Mouse (Mus musculus) midbrain, postnatal 0 days (tissue): ENCODE results near the gene Gm4131. TPM values are rescaled to one million over a fixed set of nuclear protein-coding genes. Genes with fewer than 3 reads are reported as not detected.

Experiments used
- ATAC-seq: fragments of 200-750 bp; cut with Nextera tagmentation; 2 replicates; pipeline ENCODE4 v1.8.0; 2017; ENCODE audit warnings: moderate number of reproducible peaks, mild to moderate bottlenecking, moderate TSS enrichment, moderate library complexity; ENCODE audit not compliant: low FRiP score
- DNase-seq: peaks from one replicate; pipeline ENCODE4 v3.0.0-alpha.2; 2015; ENCODE audit warnings: low spot score
- H3K27ac ChIP-seq: fragments of 300-500 bp; sonication (generic); 2 replicates; pipeline ENCODE4 v1.5.1; 2014; ENCODE audit warnings: low read depth, mild to moderate bottlenecking, low read length, mixed read lengths
- H3K27me3 ChIP-seq: fragments of 300-500 bp; sonication (generic); 2 replicates; pipeline ENCODE4 v1.6.1; 2014; ENCODE audit warnings: low read length, control low read depth, mixed read lengths; ENCODE audit not compliant: insufficient read depth
- H3K36me3 ChIP-seq: fragments of 300-500 bp; sonication (generic); 2 replicates; pipeline ENCODE4 v1.6.1; 2014; ENCODE audit warnings: low read length, control low read depth, mixed read lengths; ENCODE audit not compliant: insufficient read depth
- H3K4me1 ChIP-seq: fragments of 300-500 bp; sonication (generic); 2 replicates; pipeline ENCODE4 v1.6.1; 2014; ENCODE audit warnings: mild to moderate bottlenecking, control low read depth, antibody characterized with exemption, low read length, mixed read lengths; ENCODE audit not compliant: insufficient read depth
- H3K4me2 ChIP-seq: fragments of 300-500 bp; sonication (generic); 2 replicates; pipeline ENCODE4 v1.6.1; 2014; ENCODE audit warnings: low read depth, mild to moderate bottlenecking, low read length, mixed read lengths; ENCODE audit not compliant: poor library complexity, severe bottlenecking
- H3K4me3 ChIP-seq: fragments of 300-500 bp; sonication (generic); 2 replicates; pipeline ENCODE4 v1.5.1; 2014; ENCODE audit warnings: low read depth, mild to moderate bottlenecking, low read length, moderate library complexity
- H3K9ac ChIP-seq: fragments of 300-500 bp; sonication (generic); replicated peaks from 2 replicates; pipeline ENCODE4 v1.6.1; 2014; ENCODE audit warnings: mild to moderate bottlenecking, low read length, moderate library complexity, mixed read lengths; ENCODE audit not compliant: poor library complexity, severe bottlenecking
- H3K9me3 ChIP-seq: fragments of 300-500 bp; sonication (generic); 2 replicates; pipeline ENCODE4 v1.6.1; 2016; ENCODE audit warnings: low read length, control low read depth
- CTCF ChIP-seq: IDR thresholded peaks from 2 replicates; pipeline ENCODE4 v1.5.1; 2016; ENCODE audit warnings: antibody characterized with exemption, mild to moderate bottlenecking
- WGBS: fragments of 180-500 bp; shearing (Covaris S2); extraction: QIAGEN DNeasy Blood & Tissue Kit; methylation state at CpG from one replicate; pipeline ENCODE4 v1.1.7; 2014; 5-methylcytosine and 5-hydroxymethylcytosine counted together
- polyA plus RNA-seq: library from polyadenylated mRNA; unstranded; fragments of >200 nt; fragmentation: Nextera tagmentation; extraction: Ambion mirVana; gene quantifications from 2 replicates; pipeline ENCODE4 v1.2.1, GENCODE M21; 2015
- total RNA-seq: library from RNA; depleted of rRNA; stranded (reverse); fragments of >200 nt; gene quantifications from 2 replicates; pipeline ENCODE4 v1.2.3, GENCODE M21; 2014

Gene Gm4131
- total and polyA plus RNA-seq, 2 experiments from 2014 or later: 0.14 TPM; not detected in 1

- no peaks in the 10 kb centered on the region for H3K4me1 ChIP-seq
- no peak overlapping the region for H3K27ac ChIP-seq
- DNase-seq: no peak
- no peaks in the 10 kb centered on the region for H3K9me3 ChIP-seq
- no peaks in the 10 kb centered on the region for H3K27me3 ChIP-seq
- ATAC-seq: no peak
- H3K4me3 ChIP-seq: no peak overlapping the region
- no peaks in the 10 kb centered on the region for H3K36me3 ChIP-seq
- WGBS: 5% methylated on average over 2 of the region's 3 CpGs
- H3K9ac ChIP-seq: no peak overlapping the region
- no peak overlapping the region for H3K4me2 ChIP-seq
- no peak for TF ChIP-seq CTCF
Measured at GRCm38 (mm10) chr14:62573454-62573853, 6.7 kb upstream of the Gm4131 start.

- Histone ChIP-seq H3K4me2 (no peak overlapping the region), H3K4me3 (no peak overlapping the region), H3K4me1 (no peaks in the 10 kb centered on the region), H3K27ac (no peak overlapping the region), H3K9me3 (no peaks in the 10 kb centered on the region), H3K27me3 (no peaks in the 10 kb centered on the region), H3K9ac (no peak overlapping the region), H3K36me3 (no peaks in the 10 kb centered on the region)
- DNase-seq (no peak), ATAC-seq (no peak)
- TF ChIP-seq CTCF: no peak
- 61% methylated on average over 4 of the region's 4 CpGs for WGBS
Measured at GRCm38 (mm10) chr14:62570299-62570698, 3.6 kb upstream of the Gm4131 start.

- Histone ChIP-seq H3K27me3 (no peaks in the 10 kb centered on the region), H3K9ac (no peak overlapping the region), H3K4me3 (no peak overlapping the region), H3K9me3 (no peaks in the 10 kb centered on the region), H3K4me1 (no peaks in the 10 kb centered on the region), H3K4me2 (no peak overlapping the region), H3K27ac (no peak overlapping the region), H3K36me3 (no peaks in the 10 kb centered on the region; the same call in 1 of the 2 replicates)
- no peak for ATAC-seq
- no peak for DNase-seq
- WGBS: 92% methylated on average over 5 of the region's 5 CpGs
- TF ChIP-seq CTCF: no peak
Measured at GRCm38 (mm10) chr14:62569463-62569862, 2.7 kb upstream of the Gm4131 start.

- peaks cover 6% of the 10 kb centered on the region; the same call in 1 of the 2 replicates for H3K4me1 ChIP-seq
- no peaks in the 10 kb centered on the region for H3K27me3 ChIP-seq
- H3K4me3 ChIP-seq: no peak overlapping the region
- DNase-seq (peak; percentile 17), ATAC-seq (no peak)
- no peaks in the 10 kb centered on the region for H3K9me3 ChIP-seq
- 61% methylated on average over 7 of the region's 7 CpGs for WGBS
- no peak overlapping the region for H3K4me2 ChIP-seq
- no peak for TF ChIP-seq CTCF
- H3K9ac ChIP-seq: no peak overlapping the region
- no peaks in the 10 kb centered on the region; the same call in 1 of the 2 replicates for H3K36me3 ChIP-seq
- no peak overlapping the region for H3K27ac ChIP-seq
Measured at GRCm38 (mm10) chr14:62563679-62564078, 3.0 kb downstream of the Gm4131 start.

GRCm38 (mm10) chr14:62561875-62562748, 4.6 kb downstream of the Gm4131 start:
- H3K9ac ChIP-seq: no peak overlapping the region
- no peaks in the 10 kb centered on the region for H3K9me3 ChIP-seq
- ATAC-seq: peak; percentile 66
- H3K4me3 ChIP-seq: no peak overlapping the region
- peak overlapping the region; percentile 42 for H3K4me2 ChIP-seq
- no peaks in the 10 kb centered on the region; the same call in 1 of the 2 replicates for H3K36me3 ChIP-seq
- TF ChIP-seq CTCF: peak; percentile 67
- DNase-seq: peak; percentile 67
- no peaks in the 10 kb centered on the region for H3K27me3 ChIP-seq
- peaks cover 9% of the 10 kb centered on the region; the same call in 1 of the 2 replicates for H3K4me1 ChIP-seq
- WGBS: 26% methylated on average over 17 of the region's 17 CpGs
- H3K27ac ChIP-seq: peak overlapping the region; percentile 71

GRCm38 (mm10) chr14:62557111-62557510, 9.6 kb downstream of the Gm4131 start:
- Histone ChIP-seq H3K4me1 (peaks cover 11% of the 10 kb centered on the region), H3K9me3 (no peaks in the 10 kb centered on the region), H3K9ac (no peak overlapping the region), H3K4me2 (peak overlapping the region; percentile 78), H3K4me3 (peak overlapping the region; percentile 77; the same call in 1 of the 2 replicates), H3K27me3 (no peaks in the 10 kb centered on the region), H3K36me3 (no peaks in the 10 kb centered on the region), H3K27ac (no peak overlapping the region)
- ATAC-seq (no peak), DNase-seq (no peak)
- 86% methylated on average over 3 of the region's 3 CpGs for WGBS
- no peak for TF ChIP-seq CTCF
